Mouse (Mus musculus) midbrain, embryonic 11.5 days (tissue): ENCODE measurements around the gene Gm12845. TPM values are rescaled to one million over a fixed set of nuclear protein-coding genes. Genes with fewer than 3 reads are reported as not detected.

Source experiments
- polyA plus RNA-seq: library from polyadenylated mRNA; unstranded; fragments of >200 nt; fragmentation: Nextera tagmentation; extraction: Ambion mirVana; gene quantifications from 2 replicates; pipeline ENCODE4 v1.2.1, GENCODE M21; 2014

Gm12845 gene
- polyA plus RNA-seq, 1 experiment from 2014 or later: not detected

Other genes starting within 250 kb of the Gm12845 start
- 54.6 and 63.3 TPM in 2 replicates for gene Rnf220, start 227.4 kb upstream of the Gm12845 start, polyA plus RNA-seq
- gene Eri3, start 174.0 kb upstream of the Gm12845 start, polyA plus RNA-seq: 121 and 132 TPM in 2 replicates
- 80.7 and 81.2 TPM in 2 replicates for gene Dmap1, start 42.1 kb upstream of the Gm12845 start, polyA plus RNA-seq
- not detected in 2 replicates for gene Klf17, start 41.2 kb downstream of the Gm12845 start, polyA plus RNA-seq
- gene Slc6a9, start 110.1 kb downstream of the Gm12845 start, polyA plus RNA-seq: 4.6 and 6.3 TPM in 2 replicates
- gene Ccdc24, start 148.1 kb downstream of the Gm12845 start, polyA plus RNA-seq: 0.76 and 1.4 TPM in 2 replicates
- 26.8 and 29.1 TPM in 2 replicates for gene B4galt2, start 159.1 kb downstream of the Gm12845 start, polyA plus RNA-seq
- 214 and 216 TPM in 2 replicates for gene Atp6v0b, start 162.9 kb downstream of the Gm12845 start, polyA plus RNA-seq
- 23.9 and 27.7 TPM in 2 replicates for gene Dph2, start 167.6 kb downstream of the Gm12845 start, polyA plus RNA-seq
- gene Ipo13, start 190.6 kb downstream of the Gm12845 start, polyA plus RNA-seq: 49.0 and 54.7 TPM in 2 replicates
- gene Artn, start 205.4 kb downstream of the Gm12845 start, polyA plus RNA-seq: 0.40 and 0.53 TPM in 2 replicates